Mouse (Mus musculus) inflammation-experienced regulatory T-cells, adult 6 months (primary cell): ENCODE measurements around the gene Sipa1. TPM values are rescaled to one million over a fixed set of nuclear protein-coding genes. Genes with fewer than 3 reads are reported as not detected.

Experiments
- ATAC-seq: one replicate; pipeline ENCODE4 v1.8.0; 2017
- polyA plus RNA-seq, 3 experiments: library from polyadenylated mRNA; unstranded; fragments of 100-300 nt; shearing (Covaris generic); gene quantifications; one replicate each; pipeline ENCODE4 v1.2.1; 2017

The Sipa1 gene
- polyA plus RNA-seq, 3 experiments from 2014 or later: 23.3 to 28.7 (median 25.0) TPM

DNA sequence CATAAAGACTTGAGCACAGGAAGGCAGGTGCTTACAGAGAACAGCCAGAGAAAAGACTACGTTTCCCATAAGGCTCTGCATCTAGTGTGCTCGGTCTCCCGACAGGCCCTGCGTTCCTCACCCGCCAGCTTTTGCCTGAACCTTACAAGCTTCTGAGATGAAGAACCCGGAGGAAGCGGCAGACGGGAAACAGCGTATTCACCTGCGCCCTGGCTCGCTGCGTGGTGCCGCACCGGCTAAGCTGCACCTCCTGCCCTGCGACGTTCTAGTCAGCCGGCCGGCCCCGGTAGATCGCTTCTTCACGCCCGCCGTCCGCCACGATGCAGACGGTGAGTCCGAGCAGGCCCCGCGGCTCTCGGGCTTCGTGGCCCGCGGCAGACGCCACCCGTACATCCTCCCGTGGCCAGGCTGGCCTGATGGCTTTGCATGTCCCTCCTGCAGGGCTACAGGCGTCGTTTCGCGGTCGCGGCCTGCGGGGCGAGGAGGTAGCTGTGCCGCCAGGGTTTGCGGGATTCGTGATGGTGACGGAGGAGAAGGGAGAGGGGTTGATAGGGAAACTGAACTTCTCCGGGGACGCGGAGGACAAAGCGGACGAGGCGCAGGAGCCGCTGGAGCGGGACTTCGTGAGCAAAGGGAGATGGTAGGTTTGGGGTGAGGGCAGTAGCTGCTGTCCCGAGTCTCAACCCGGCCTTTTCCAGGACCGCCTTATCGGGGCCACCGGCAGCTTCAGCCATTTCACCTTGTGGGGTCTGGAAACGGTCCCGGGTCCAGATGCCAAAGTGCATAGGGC, 61.6 kb downstream of the Sipa1 start, which contains the start of gene Rnaseh2c:
Rnaseh2c (plus strand) TSS at position 122 of the 790 bp plus-strand sequence.
- ATAC-seq: peak; percentile 99

Other genes with a start within 250 kb of the Sipa1 start
- 10 to 100 TPM; 43.1 to 54.2 (median 47.1) TPM for gene Drap1, start 238.7 kb downstream of the Sipa1 start, polyA plus RNA-seq
- 10 to 100 TPM; 14.5 to 28.0 (median 21.2) TPM for gene AI837181, start 238.6 kb downstream of the Sipa1 start, polyA plus RNA-seq
- gene Fosl1, start 216.2 kb downstream of the Sipa1 start, polyA plus RNA-seq: not detected
- under 1 TPM; 0.47 to 0.74 (median 0.65) TPM for gene Ccdc85b, start 205.8 kb downstream of the Sipa1 start, polyA plus RNA-seq
- 100 to 1,000 TPM in 2 of 3 experiments, 10 to 100 TPM in 1; 64.2 to 112 (median 105) TPM for gene Fibp, start 203.1 kb downstream of the Sipa1 start, polyA plus RNA-seq
- gene Ctsw, start 195.2 kb downstream of the Sipa1 start, polyA plus RNA-seq: 100 to 1,000 TPM; 168 to 249 (median 216) TPM
- gene Efemp2, start 189.8 kb downstream of the Sipa1 start, polyA plus RNA-seq: 1 to 10 TPM; 2.9 to 4.3 (median 3.8) TPM
- 10 to 100 TPM; 34.4 to 61.6 (median 36.6) TPM for gene Mus81, start 175.3 kb downstream of the Sipa1 start, polyA plus RNA-seq
- 1,000 to 10,000 TPM; 1,933 to 3,699 (median 2,060) TPM for gene Cfl1, start 173.3 kb downstream of the Sipa1 start, polyA plus RNA-seq
- gene 1700020D05Rik, start 159.9 kb downstream of the Sipa1 start, polyA plus RNA-seq: under 1 TPM; 0.44 to 0.82 (median 0.70) TPM
- 10 to 100 TPM; 11.7 to 26.7 (median 20.0) TPM for gene Snx32, start 153.2 kb downstream of the Sipa1 start, polyA plus RNA-seq
- not detected for gene Ovol1, start 103.1 kb downstream of the Sipa1 start, polyA plus RNA-seq
- 1 to 10 TPM; 5.8 to 7.4 (median 6.5) TPM for gene Ap5b1, start 95.7 kb downstream of the Sipa1 start, polyA plus RNA-seq
- gene Rnaseh2c, start 61.8 kb downstream of the Sipa1 start, polyA plus RNA-seq: 100 to 1,000 TPM in 1 of 3 experiments, 10 to 100 TPM in 2; 40.8 to 104 (median 97.1) TPM
- gene Kat5, start 53.5 kb downstream of the Sipa1 start, polyA plus RNA-seq: 10 to 100 TPM; 34.5 to 46.1 (median 42.4) TPM
- gene Rela, start 26.2 kb downstream of the Sipa1 start, polyA plus RNA-seq: 100 to 1,000 TPM in 2 of 3 experiments, 10 to 100 TPM in 1; 95.8 to 144 (median 126) TPM
- gene Map3k11, start 25.0 kb upstream of the Sipa1 start, polyA plus RNA-seq: 1 to 10 TPM; 6.6 to 8.7 (median 7.8) TPM
- 10 to 100 TPM; 14.8 to 26.0 (median 21.1) TPM for gene Pcnx3, start 25.2 kb upstream of the Sipa1 start, polyA plus RNA-seq
- gene Kcnk7, start 40.7 kb upstream of the Sipa1 start, polyA plus RNA-seq: 1 to 10 TPM; 1.5 to 5.7 (median 2.6) TPM
- gene Ehbp1l1, start 62.6 kb upstream of the Sipa1 start, polyA plus RNA-seq: 10 to 100 TPM; 12.5 to 43.4 (median 19.4) TPM
- gene Fam89b, start 65.9 kb upstream of the Sipa1 start, polyA plus RNA-seq: 10 to 100 TPM; 13.0 to 57.6 (median 36.1) TPM
- gene Ltbp3, start 77.2 kb upstream of the Sipa1 start, polyA plus RNA-seq: under 1 TPM in 1 of 3 experiments, not detected in 2; 0.77 TPM
- 10 to 100 TPM; 14.2 to 19.5 (median 15.4) TPM for gene Scyl1, start 107.7 kb upstream of the Sipa1 start, polyA plus RNA-seq
- 10 to 100 TPM; 57.3 to 71.3 (median 60.1) TPM for gene Frmd8, start 211.6 kb upstream of the Sipa1 start, polyA plus RNA-seq
- gene Slc25a45, start 214.1 kb upstream of the Sipa1 start, polyA plus RNA-seq: 10 to 100 TPM; 48.8 to 54.8 (median 54.1) TPM
- gene Tigd3, start 230.4 kb upstream of the Sipa1 start, polyA plus RNA-seq: 1 to 10 TPM in 1 of 3 experiments, under 1 TPM in 2; 0.36 to 1.1 (median 0.66) TPM
- 100 to 1,000 TPM; 157 to 198 (median 189) TPM for gene Dpf2, start 249.3 kb upstream of the Sipa1 start, polyA plus RNA-seq